Mouse (Mus musculus): ENCODE measurements around the gene Adcy2.

DNA sequence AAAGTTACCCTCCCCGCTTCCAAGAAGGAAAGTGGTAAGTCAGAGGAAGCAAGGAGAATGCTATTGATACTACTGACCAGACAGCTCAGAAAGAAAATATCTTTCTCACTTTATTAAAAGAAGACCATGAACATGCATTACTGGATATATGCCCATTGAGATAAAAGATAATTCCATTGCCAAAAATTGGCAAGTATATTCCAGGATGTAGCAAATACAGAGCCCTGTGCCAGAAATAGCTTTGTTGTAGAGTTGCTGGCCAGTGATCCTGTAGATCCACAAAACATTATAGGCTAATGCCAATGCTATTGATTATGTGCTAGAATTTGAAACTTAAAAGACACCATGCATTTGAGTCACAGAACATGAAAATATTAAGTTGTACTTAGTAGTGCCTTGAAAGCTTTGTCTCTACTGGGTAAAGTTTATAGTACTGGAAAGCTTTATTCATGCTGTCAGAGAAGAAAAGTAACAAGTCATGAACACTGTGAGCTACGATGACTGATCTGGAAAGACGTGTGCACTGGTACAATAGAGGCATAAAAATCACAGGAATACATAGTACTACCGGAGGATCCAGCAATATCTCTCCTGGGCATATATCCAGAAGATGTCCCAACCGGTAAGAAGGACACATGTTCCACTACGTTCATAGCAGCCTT lies 221.2 kb downstream of the Adcy2 start:
- TF ChIP-seq RCOR1 (conservative IDR thresholded peaks at IDR 0.05; ENCODE audit: low read depth, low read length) (no peak), NRF1 (IDR thresholded peaks at IDR 0.05; ENCODE audit: low read depth, low read length) (no peak), CTCF (conservative IDR thresholded peaks at IDR 0.05 in 1 of 2, IDR thresholded peaks at IDR 0.05 in 1 of 2; ENCODE audit: low read depth in 2 of 2, low read length in 2 of 2) (no peak), POLR2AphosphoS2 (IDR thresholded peaks at IDR 0.05; ENCODE audit: low read depth, low read length) (no peak), USF2 (conservative IDR thresholded peaks at IDR 0.05; ENCODE audit: low read depth, low read length) (no peak), ZNF384 (IDR thresholded peaks at IDR 0.05; ENCODE audit: low read depth, low read length) (no peak), MAX (IDR thresholded peaks at IDR 0.05; ENCODE audit: low read length) (no peak)
